Mouse (Mus musculus): Measurements from ENCODE around the gene Aoah.

DNA sequence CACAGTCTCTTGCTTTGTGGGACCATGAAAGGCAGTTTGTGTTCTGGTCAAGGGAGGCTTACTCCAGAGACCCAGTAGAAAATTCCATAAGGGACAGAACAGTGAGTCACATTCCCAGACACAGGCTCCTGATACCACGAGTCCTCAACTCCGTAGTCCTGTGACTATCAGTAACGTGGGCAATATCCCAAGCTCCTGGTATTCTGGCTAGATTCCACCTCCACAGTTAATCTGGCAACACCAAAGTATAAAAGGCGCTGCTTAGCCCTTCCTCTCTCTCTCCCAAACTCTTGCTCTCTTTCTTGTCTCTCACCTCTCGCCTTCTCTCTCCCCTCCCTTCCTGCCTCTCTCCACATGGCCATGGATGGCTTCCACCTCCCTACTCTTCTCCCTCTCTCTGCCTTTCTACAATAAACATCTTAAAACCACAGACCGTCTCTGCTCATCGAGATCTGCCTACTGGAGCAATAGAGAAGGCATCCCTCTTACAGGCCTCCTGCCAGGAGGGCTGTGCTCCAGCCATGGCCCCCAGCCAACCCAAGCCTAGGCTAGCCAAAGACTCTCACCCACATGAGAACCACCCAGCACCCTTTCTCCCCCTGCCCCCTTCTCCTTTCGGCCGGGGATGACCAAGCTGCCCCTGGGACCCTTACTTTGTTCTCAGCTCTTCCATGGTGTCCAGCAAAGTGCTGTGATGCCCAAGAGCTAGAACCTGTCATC, 35.4 kb downstream of the Aoah start:
- TF ChIP-seq CTCF (IDR thresholded peaks at IDR 0.05; ENCODE audit: borderline replicate concordance, insufficient read depth, low read length), result no peak
- no peak for TF ChIP-seq POLR2A (IDR thresholded peaks at IDR 0.05; ENCODE audit: low read depth, low read length)

Data from embryonic fibroblast, embryonic 13.5 days (primary cell).